Mouse (Mus musculus) T-helper 17 cell (primary cell): ENCODE measurements around the gene Cldn19.

Source experiments
- in situ Hi-C, 2 experiments: fragments of 300-600 bp; cut with MboI, MseI; formaldehyde crosslinking; loops; 1 replicate in 1 of 2; 2 replicates in 1 of 2; pipeline ENCODE4 v1.15.1; 2025; ENCODE audit warnings: high pct_unique_total_duplicates in 2 of 2

Gene Cldn19

GRCm38 (mm10) chr4:119255351-119255750 lies at the start of gene Cldn19:
Gene Cldn19 (plus strand): TSS chr4:119255414.
- in situ Hi-C loops: loop anchor here in 1 of 2 experiments (10.0 kb wide), 1 partner anchor 889 kb away; no protein-coding TSS in a partner anchor

DNA sequence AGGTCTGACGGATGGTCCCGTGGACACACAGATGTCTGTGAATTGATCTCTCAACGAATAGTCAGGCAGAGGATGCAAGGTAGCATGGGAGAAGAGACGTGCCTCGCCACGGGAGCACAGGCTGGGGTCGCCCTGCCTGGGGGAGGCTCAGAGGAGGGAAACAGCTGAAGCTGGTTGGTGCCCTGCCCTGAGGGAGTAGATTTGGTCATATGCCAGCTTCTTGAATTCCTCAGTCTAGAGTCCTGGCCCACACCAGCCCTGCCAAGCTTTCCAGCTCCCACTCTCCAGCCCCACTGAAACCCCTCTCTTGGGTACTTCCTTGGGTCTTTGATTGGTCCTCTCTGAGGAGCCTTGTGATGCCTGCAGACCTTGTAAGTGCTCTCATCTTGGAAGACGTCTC lies 38.5 kb upstream of the Cldn19 start:
- in situ Hi-C loops: loop anchor here in 1 of 2 experiments (5.0 kb wide), 1 partner anchor 34 kb away; no protein-coding TSS in a partner anchor

GRCm38 (mm10) chr4:119218169-119218568 lies 37.0 kb upstream of the Cldn19 start, which contains the start of gene Tmem269:
Gene Tmem269 (minus strand): TSS chr4:119218217.
- in situ Hi-C loops: loop anchor here in 1 of 2 experiments (5.0 kb wide), 1 partner anchor 36 kb away; no protein-coding TSS in a partner anchor

DNA sequence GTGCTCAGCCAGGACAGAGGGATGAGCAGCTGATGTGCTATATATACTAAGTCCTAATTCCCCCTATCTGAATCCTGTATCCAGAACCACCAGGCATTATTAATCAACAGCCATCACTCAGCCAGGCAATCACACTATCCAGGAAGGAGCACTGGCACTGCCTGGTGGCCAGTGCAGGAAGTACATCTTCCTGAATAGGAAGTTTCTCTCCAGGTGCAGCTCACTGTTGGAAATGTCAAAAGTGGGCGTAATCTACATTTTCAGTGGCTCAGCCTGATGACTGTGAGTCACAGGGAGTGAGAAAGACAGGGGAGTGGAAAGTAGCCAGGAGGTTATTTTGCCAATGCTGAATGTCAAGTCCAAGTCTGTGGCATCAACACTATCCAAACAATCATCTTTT lies 31.5 kb upstream of the Cldn19 start:
- in situ Hi-C loops: no loop called here

DNA sequence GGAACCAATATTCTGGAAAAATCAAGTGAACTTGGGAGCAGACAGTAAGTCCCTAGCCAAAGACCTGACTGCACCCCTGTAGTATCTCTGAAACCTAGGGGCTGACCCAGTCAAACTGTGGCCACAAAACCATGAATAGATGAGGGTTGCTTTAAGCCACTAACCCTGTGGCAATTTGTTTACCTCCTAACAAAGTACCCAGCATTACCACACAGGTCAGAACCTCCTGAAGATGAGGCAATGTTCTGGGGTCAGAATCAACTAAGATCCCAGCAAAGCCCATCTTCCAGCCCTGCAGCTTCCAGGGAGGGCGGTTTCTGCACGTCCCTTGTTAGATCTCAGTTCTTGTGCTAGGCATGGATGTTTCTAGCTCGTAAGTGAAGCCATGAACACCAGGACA lies 30.7 kb upstream of the Cldn19 start:
- in situ Hi-C loops: no loop called here

DNA sequence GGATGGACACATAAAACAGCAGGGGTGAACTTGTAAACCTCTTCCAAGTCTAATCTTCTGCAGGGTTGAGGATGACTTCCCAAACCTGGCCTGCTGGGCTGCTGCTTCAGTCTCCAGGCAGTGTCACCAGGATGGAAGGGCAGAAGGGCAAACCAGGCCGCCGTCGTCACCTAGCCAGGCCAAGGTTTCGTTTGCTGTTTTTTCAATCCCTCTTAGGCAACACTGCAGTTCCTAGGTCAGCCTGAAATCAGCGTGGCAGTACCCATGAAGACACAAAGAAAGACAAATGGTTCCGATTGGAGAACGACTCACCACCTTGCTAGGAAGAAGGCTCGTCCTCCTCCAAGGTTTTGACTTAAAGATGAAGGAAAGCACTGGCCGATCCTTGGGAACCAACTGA lies 29.5 kb upstream of the Cldn19 start:
- in situ Hi-C loops: no loop called here

DNA sequence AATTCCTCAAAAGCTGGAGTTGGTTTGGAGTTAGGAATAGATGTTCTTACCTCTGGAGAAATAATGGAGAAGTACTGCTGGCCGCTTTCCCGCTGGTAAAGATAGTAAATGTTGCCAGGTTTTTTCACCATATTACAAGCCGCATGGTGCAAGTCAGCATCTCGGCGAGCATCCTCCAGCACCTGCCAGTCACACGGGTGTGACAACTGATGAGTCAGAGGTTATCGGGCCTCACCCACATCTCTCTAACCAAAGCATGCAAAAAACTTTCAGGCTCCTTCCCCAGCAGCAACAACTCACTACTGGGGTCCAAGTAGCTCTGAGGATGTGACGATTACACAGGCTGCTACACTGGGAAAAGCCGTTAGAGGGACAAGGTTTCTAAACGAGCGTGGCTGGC lies 28.5 kb upstream of the Cldn19 start:
- in situ Hi-C loops: no loop called here

GRCm38 (mm10) chr4:119232410-119233255 lies 22.6 kb upstream of the Cldn19 start, which contains the start of the genes AU022252 and P3h1:
Gene AU022252 (minus strand): TSS chr4:119232712.
Gene P3h1 (plus strand): TSS chr4:119232915.
- in situ Hi-C loops: loop anchor here in 1 of 2 experiments (5.0 kb wide), 1 partner anchor 815 kb away; no protein-coding TSS in a partner anchor

DNA sequence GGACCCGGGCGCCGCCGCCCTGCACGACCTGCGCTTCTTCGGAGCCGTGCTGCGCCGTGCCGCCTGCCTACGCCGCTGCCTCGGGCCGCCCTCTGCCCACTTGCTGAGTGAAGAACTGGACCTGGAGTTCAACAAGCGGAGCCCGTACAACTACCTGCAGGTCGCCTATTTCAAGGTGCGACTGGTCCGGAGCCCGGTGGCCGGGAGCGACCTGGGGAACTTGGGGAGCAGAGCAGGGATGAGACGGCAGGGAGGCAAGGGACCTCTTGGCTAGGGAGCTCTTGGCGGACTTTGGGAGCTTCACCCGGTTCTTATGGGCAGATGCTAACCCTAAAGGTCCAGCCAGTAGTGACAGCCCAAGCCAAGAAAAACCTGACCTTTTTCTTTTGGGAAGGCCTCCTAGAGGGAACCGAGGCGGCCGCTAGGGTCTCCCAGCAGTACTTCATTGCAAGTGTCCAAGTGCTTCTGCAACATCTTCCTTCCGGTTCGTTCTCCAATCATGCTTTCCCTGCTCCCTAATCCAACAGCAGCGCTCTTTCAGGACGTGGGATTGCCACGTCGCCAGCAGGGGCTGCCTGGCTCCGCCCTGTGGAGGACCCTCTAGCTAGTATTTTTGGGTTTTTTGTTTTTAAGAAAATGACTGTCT lies 21.8 kb upstream of the Cldn19 start:
- in situ Hi-C loops: loop anchor here in 1 of 2 experiments (5.0 kb wide), 1 partner anchor 814 kb away; no protein-coding TSS in a partner anchor

DNA sequence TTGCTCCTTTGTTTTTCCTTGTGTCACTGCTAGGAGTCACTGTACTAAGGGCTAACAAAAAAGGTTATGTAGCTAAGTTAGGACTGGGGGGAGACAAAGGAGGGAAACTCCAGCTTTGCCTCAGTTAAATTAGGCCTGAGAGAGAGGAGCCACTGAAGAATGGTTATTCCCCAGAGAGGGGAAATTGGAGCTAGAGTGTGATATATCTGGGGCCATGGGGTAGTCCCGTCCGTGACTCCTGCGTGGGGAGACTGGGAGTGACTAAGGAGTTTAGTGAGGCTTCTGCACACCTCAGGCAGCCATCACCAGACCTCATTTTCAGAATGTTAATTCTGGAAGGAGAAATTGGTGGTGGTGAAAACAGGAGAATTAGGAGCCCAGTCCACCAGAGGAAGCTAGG lies 20.9 kb upstream of the Cldn19 start:
- in situ Hi-C loops: loop anchor here in 1 of 2 experiments (5.0 kb wide), 1 partner anchor 813 kb away; no protein-coding TSS in a partner anchor

GRCm38 (mm10) chr4:119238661-119239060 lies 16.6 kb upstream of the Cldn19 start:
- in situ Hi-C loops: no loop called here

GRCm38 (mm10) chr4:119239181-119239682 lies 16.0 kb upstream of the Cldn19 start:
- in situ Hi-C loops: no loop called here

- in situ Hi-C loops: loop anchor here (5.0 to 10.0 kb wide), 2 partner anchors 421 to 423 kb away; no protein-coding TSS in a partner anchor
These were observed 13.6 kb upstream of the Cldn19 start for GRCm38 (mm10) chr4:119241664-119242063.

DNA sequence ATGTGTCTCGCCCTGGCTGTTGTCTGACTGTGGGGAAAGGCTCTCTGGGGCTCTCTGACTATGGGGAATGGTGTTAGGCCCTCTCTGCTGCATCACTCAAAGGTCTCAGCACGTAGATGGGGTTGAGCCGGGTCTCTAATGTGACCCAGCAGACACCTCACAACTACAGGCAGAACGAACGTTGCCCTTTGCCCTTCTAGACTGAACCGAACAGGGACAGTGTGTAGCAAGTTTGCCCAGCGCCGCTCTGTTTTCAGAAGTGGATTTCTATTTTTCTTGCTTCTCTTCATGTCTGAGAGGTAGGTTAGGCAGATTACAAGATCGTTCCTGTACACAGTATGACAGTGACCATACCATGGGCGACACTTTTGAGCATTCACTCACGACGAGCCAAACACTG lies 12.6 kb upstream of the Cldn19 start:
- in situ Hi-C loops: loop anchor here (5.0 to 10.0 kb wide), 2 partner anchors 420 to 422 kb away; no protein-coding TSS in a partner anchor

- in situ Hi-C loops: loop anchor here (5.0 to 10.0 kb wide), 2 partner anchors 418 to 420 kb away; no protein-coding TSS in a partner anchor
These were observed 10.6 kb upstream of the Cldn19 start for GRCm38 (mm10) chr4:119244468-119245240.

GRCm38 (mm10) chr4:119245556-119245955 lies 9.7 kb upstream of the Cldn19 start:
- in situ Hi-C loops: loop anchor here in 1 of 2 experiments (10.0 kb wide), 1 partner anchor 419 kb away; no protein-coding TSS in a partner anchor

DNA sequence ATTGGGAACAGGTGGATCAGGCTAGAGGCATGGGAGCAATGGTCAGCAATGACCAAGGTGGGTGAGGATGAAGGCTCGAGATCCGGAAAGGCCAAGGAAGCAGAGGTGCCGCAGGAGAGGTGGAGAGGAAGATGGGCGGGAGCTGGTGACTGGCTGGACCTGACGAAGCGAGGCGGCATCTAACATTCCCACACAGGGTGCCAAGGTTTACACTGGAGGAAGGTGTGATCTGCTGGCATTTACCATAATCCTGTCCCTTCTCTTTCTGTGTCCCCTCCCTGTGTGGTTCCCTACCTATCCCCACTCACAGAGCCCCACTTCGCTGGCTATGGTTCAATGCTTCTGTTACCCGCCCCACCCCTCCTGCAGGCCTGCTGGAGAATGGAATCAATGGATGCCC lies 9.3 kb upstream of the Cldn19 start:
- in situ Hi-C loops: loop anchor here in 1 of 2 experiments (10.0 kb wide), 1 partner anchor 419 kb away; no protein-coding TSS in a partner anchor

GRCm38 (mm10) chr4:119246688-119247225 lies 8.5 kb upstream of the Cldn19 start:
- in situ Hi-C loops: loop anchor here in 1 of 2 experiments (10.0 kb wide), 1 partner anchor 418 kb away; no protein-coding TSS in a partner anchor

DNA sequence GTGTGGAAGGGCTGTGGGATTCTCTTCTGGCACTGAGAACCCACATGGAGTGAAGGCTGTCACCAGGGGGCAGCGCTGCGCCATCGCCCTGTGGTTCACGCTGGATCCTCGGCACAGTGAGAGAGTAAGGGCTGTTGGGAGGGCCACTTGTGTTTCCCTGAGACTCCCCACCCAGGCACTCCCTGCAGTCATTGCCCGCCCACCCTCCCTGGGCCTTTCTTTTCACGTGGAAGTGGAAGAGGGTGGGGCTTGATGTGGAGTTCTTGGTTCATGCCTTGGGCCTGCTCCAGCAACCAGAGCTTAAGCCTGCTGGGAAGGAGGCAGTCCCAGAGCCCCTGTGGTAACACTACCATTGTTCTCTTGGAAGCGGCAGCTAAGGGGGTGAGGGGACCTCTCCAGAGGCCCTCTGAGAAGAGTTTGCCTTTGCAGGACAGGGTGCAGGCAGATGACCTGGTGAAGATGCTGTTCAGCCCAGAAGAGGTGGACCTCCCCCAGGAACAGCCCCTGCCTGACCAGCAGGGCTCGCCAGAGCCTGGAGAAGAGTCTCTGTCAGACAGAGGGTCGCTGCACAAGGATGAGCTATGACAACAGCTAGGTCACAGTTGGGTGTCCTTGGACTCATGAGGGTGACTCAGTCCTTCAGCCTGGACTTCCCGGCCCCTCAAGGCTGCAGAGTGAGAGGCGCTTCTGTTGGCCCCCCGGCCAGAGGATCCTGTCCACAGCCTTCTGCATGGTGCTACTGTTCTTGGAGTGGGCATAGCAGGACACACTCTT lies 7.6 kb upstream of the Cldn19 start:
- in situ Hi-C loops: loop anchor here in 1 of 2 experiments (10.0 kb wide), 1 partner anchor 417 kb away; no protein-coding TSS in a partner anchor
